Mouse (Mus musculus) midbrain, postnatal 0 days (tissue): ENCODE data around the gene St5. TPM values are rescaled to one million over a fixed set of nuclear protein-coding genes. Genes with fewer than 3 reads are reported as not detected.

ENCODE experiments used
- ATAC-seq: fragments of 200-750 bp; cut with Nextera tagmentation; 2 replicates; pipeline ENCODE4 v1.8.0; 2017; ENCODE audit warnings: moderate number of reproducible peaks, mild to moderate bottlenecking, moderate TSS enrichment, moderate library complexity; ENCODE audit not compliant: low FRiP score
- DNase-seq: peaks from one replicate; pipeline ENCODE4 v3.0.0-alpha.2; 2015; ENCODE audit warnings: low spot score
- H3K27ac ChIP-seq: fragments of 300-500 bp; sonication (generic); 2 replicates; pipeline ENCODE4 v1.5.1; 2014; ENCODE audit warnings: low read depth, mild to moderate bottlenecking, low read length, mixed read lengths
- H3K27me3 ChIP-seq: fragments of 300-500 bp; sonication (generic); 2 replicates; pipeline ENCODE4 v1.6.1; 2014; ENCODE audit warnings: low read length, control low read depth, mixed read lengths; ENCODE audit not compliant: insufficient read depth
- H3K36me3 ChIP-seq: fragments of 300-500 bp; sonication (generic); 2 replicates; pipeline ENCODE4 v1.6.1; 2014; ENCODE audit warnings: low read length, control low read depth, mixed read lengths; ENCODE audit not compliant: insufficient read depth
- H3K4me1 ChIP-seq: fragments of 300-500 bp; sonication (generic); 2 replicates; pipeline ENCODE4 v1.6.1; 2014; ENCODE audit warnings: mild to moderate bottlenecking, control low read depth, antibody characterized with exemption, low read length, mixed read lengths; ENCODE audit not compliant: insufficient read depth
- H3K4me2 ChIP-seq: fragments of 300-500 bp; sonication (generic); 2 replicates; pipeline ENCODE4 v1.6.1; 2014; ENCODE audit warnings: low read depth, mild to moderate bottlenecking, low read length, mixed read lengths; ENCODE audit not compliant: poor library complexity, severe bottlenecking
- H3K4me3 ChIP-seq: fragments of 300-500 bp; sonication (generic); 2 replicates; pipeline ENCODE4 v1.5.1; 2014; ENCODE audit warnings: low read depth, mild to moderate bottlenecking, low read length, moderate library complexity
- H3K9ac ChIP-seq: fragments of 300-500 bp; sonication (generic); replicated peaks from 2 replicates; pipeline ENCODE4 v1.6.1; 2014; ENCODE audit warnings: mild to moderate bottlenecking, low read length, moderate library complexity, mixed read lengths; ENCODE audit not compliant: poor library complexity, severe bottlenecking
- H3K9me3 ChIP-seq: fragments of 300-500 bp; sonication (generic); 2 replicates; pipeline ENCODE4 v1.6.1; 2016; ENCODE audit warnings: low read length, control low read depth
- CTCF ChIP-seq: IDR thresholded peaks from 2 replicates; pipeline ENCODE4 v1.5.1; 2016; ENCODE audit warnings: antibody characterized with exemption, mild to moderate bottlenecking
- WGBS: fragments of 180-500 bp; shearing (Covaris S2); extraction: QIAGEN DNeasy Blood & Tissue Kit; methylation state at CpG from one replicate; pipeline ENCODE4 v1.1.7; 2014; 5-methylcytosine and 5-hydroxymethylcytosine counted together
- polyA plus RNA-seq: library from polyadenylated mRNA; unstranded; fragments of >200 nt; fragmentation: Nextera tagmentation; extraction: Ambion mirVana; gene quantifications from 2 replicates; pipeline ENCODE4 v1.2.1, GENCODE M21; 2015
- total RNA-seq: library from RNA; depleted of rRNA; stranded (reverse); fragments of >200 nt; gene quantifications from 2 replicates; pipeline ENCODE4 v1.2.3, GENCODE M21; 2014

St5 gene
- total and polyA plus RNA-seq, 2 experiments from 2014 or later, result 14.4 to 48.3 TPM

DNA sequence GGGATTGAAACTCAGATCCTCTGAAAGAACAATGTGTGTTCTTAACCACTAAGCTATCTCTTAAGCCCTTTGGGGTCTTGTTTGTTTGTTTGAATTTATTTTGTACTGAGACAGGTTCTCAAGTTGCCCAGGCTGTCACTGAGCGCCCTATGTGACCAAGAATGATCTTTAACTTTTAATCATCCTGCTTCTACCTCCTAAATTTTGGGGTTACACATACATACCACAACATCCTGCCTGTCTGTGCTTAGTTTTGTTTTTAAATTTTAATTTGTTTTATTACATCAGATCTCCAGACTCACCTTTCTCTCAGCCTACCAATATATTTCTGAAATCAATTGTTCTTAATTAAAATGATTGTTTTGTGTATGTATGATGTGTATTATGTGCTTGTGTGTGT lies 37.7 kb upstream of the St5 start:
- no peak for TF ChIP-seq CTCF
- H3K4me1 ChIP-seq, result no peaks in the 10 kb centered on the region
- no peak overlapping the region for H3K27ac ChIP-seq
- WGBS, result 93% methylated on average over 1 of the region's 1 CpGs
- peaks cover 61% of the 10 kb centered on the region for H3K36me3 ChIP-seq
- H3K27me3 ChIP-seq, result no peaks in the 10 kb centered on the region
- H3K4me3 ChIP-seq, result no peak overlapping the region
- DNase-seq, result no peak
- H3K4me2 ChIP-seq, result no peak overlapping the region
- no peak overlapping the region for H3K9ac ChIP-seq
- ATAC-seq, result no peak
- no peaks in the 10 kb centered on the region for H3K9me3 ChIP-seq

DNA sequence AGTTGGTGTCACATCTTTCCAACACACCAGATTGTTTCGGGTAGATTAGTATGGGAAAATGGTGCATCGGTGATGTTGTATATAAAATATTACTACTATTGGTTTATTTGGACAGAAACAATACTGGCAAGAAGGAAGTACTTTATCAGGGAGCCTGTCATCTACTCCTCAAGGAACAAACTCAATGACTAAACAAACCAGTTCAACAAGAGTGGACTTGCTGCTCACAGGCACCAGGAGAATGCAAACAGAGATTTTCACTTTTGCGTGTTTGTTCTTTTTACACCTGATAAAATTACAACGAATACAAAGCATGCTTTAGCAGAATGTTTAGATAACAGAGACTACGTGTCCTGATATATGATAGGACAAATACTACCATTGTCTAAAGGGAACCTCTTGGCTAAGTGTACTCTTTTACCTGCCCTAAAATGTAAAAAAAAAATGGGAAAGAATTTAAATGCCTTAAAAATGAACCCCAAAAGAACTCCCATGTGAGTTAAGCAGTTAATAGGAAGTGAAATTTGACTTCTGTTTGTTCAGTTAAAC lies 36.5 kb upstream of the St5 start:
- H3K9me3 ChIP-seq, result no peaks in the 10 kb centered on the region
- H3K9ac ChIP-seq, result no peak overlapping the region
- H3K4me3 ChIP-seq, result no peak overlapping the region
- no peaks in the 10 kb centered on the region for H3K4me1 ChIP-seq
- no peak overlapping the region for H3K27ac ChIP-seq
- H3K4me2 ChIP-seq, result no peak overlapping the region
- WGBS, result 91% methylated on average over 5 of the region's 5 CpGs
- ATAC-seq, result no peak
- no peak for TF ChIP-seq CTCF
- H3K36me3 ChIP-seq, result peaks cover 64% of the 10 kb centered on the region
- H3K27me3 ChIP-seq, result no peaks in the 10 kb centered on the region
- DNase-seq, result no peak

DNA sequence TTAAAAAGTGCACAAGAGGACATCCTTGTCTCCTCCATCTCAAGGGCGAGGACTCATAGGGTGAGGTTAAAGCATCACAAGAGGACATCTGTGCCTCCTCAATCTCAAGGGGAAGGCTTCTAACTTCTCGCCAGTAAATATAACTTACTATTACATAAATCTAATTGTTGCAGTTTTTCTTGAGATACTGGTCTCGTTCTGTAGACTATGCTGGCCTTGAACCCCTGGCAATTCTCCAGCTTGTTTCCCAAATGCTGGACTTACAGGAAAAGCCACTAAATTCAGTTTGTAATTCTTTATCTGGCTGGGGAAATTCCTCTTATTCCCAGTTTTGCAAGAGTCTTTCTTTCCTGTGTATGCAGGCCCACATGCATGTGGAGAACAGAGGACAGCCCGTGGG lies 31.4 kb upstream of the St5 start:
- H3K4me2 ChIP-seq, result no peak overlapping the region
- no peak for ATAC-seq
- peaks cover 27% of the 10 kb centered on the region for H3K36me3 ChIP-seq
- no peaks in the 10 kb centered on the region for H3K4me1 ChIP-seq
- DNase-seq, result no peak
- TF ChIP-seq CTCF, result no peak
- H3K9me3 ChIP-seq, result no peaks in the 10 kb centered on the region
- 94% methylated on average over 4 of the region's 4 CpGs for WGBS
- no peak overlapping the region for H3K27ac ChIP-seq
- H3K27me3 ChIP-seq, result no peaks in the 10 kb centered on the region
- no peak overlapping the region for H3K9ac ChIP-seq
- H3K4me3 ChIP-seq, result no peak overlapping the region

DNA sequence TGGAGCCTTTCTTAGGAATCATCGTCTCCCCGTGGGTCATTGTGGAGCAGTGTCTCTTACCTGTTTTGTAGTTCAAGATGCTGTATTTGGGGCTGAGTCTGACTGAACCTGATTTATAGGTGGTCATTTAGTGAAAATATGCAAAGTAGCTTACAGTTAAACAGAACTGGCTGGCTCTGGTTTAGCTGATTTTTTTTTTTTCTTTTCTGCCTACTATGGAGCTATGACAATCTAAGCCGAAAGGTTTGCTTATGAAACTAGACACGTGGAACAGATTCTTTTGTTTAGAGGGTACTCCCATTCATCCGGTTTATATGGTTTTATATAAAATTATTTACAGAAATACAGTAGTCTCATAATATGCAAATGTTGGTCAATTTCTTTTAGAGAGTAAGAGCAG lies 28.2 kb upstream of the St5 start, which contains the start of gene Ascl3:
TSS of gene Ascl3 (minus strand) at position 101 of the 400 bp plus-strand sequence.
- Histone ChIP-seq H3K36me3 (peaks cover 15% of the 10 kb centered on the region; the same call in 1 of the 2 replicates), H3K9ac (no peak within 1 kb of the TSS), H3K27ac (no peak within 1 kb of the TSS), H3K4me1 (0 out of 2 replicates have a peak, but pooled peaks cover 3% of the 10 kb centered on the region), H3K9me3 (no peaks in the 10 kb centered on the region), H3K4me2 (no peak within 1 kb of the TSS), H3K4me3 (no peak within 1 kb of the TSS), H3K27me3 (no peaks in the 10 kb centered on the region)
- TF ChIP-seq CTCF, result no peak
- no peak for DNase-seq
- WGBS, result 90% methylated on average over 5 of the region's 5 CpGs
- ATAC-seq, result no peak

DNA sequence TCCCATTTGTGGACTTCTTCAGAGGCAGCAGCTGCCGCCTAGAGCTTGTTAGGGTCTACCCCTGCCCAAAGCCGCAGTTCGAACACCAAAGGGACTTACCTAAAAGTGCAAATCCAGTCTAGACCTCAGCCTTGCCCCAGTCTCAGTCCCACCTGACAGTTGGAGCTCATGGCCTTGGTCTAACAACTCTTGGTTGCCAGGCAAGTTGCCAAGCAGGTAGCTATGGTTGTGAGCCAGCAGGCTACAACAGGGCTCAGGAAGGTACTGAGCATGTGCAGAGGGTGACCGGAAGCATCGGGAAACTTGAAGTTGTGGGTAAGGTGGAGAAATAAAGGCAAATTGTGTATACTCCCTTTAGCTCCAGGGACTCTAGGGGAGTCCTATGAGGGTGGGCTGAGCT lies 20.3 kb upstream of the St5 start, which contains the start of gene BC051019:
TSS of gene BC051019 (minus strand) at position 154 of the 400 bp plus-strand sequence.
- no peak within 1 kb of the TSS for H3K4me3 ChIP-seq
- TF ChIP-seq CTCF, result no peak
- H3K4me2 ChIP-seq, result no peak within 1 kb of the TSS
- no peak within 1 kb of the TSS for H3K27ac ChIP-seq
- no peaks in the 10 kb centered on the region for H3K36me3 ChIP-seq
- H3K27me3 ChIP-seq, result no peaks in the 10 kb centered on the region
- ATAC-seq, result no peak
- no peak within 1 kb of the TSS for H3K9ac ChIP-seq
- WGBS, result 96% methylated on average over 5 of the region's 5 CpGs
- no peaks in the 10 kb centered on the region for H3K9me3 ChIP-seq
- no peaks in the 10 kb centered on the region for H3K4me1 ChIP-seq
- DNase-seq, result no peak

DNA sequence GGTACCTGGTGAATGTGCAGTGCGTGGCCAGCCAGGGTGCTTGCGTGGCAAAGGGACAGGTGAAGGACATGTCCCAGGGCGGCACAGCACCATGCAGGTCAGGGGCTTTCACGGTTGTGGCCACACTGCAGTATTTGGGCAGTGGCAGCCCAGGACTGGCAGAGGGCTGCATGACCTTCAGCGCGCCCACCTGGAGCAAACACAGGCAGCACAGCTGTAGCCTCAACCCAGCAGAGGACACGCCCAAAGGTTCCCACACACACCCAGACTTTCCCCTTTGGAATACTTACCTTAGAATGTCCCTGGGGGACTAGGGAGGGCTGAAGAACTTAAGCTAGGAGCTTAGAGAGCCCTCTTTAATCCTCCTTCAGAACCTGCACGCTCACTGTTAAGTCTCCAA lies 19.7 kb upstream of the St5 start:
- no peak for ATAC-seq
- Histone ChIP-seq H3K4me1 (no peaks in the 10 kb centered on the region), H3K36me3 (no peaks in the 10 kb centered on the region), H3K27ac (no peak overlapping the region), H3K9ac (no peak overlapping the region), H3K4me3 (no peak overlapping the region), H3K9me3 (no peaks in the 10 kb centered on the region), H3K27me3 (no peaks in the 10 kb centered on the region), H3K4me2 (no peak overlapping the region)
- 93% methylated on average over 8 of the region's 8 CpGs for WGBS
- DNase-seq, result no peak
- TF ChIP-seq CTCF, result no peak
